Mouse (Mus musculus) heart, postnatal 4 days (tissue): ENCODE results near the gene Spn. TPM values are rescaled to one million over a fixed set of nuclear protein-coding genes. Genes with fewer than 3 reads are reported as not detected.
"Not testable (repeated sequence)": the region's sequence is repeated elsewhere in the genome, so short reads cannot be mapped to it uniquely, and the experiment has no call there.

Experiments
- DNase-seq: peaks from one replicate; pipeline ENCODE4 v3.0.0; 2021
- total RNA-seq, 2 experiments: library from RNA; stranded (reverse); gene quantifications; 2 replicates each; pipeline ENCODE4 v1.2.3; 2021

Gene Spn
- under 1 TPM; 0.38 to 0.67 TPM for total RNA-seq

- DNase-seq: no peak
These were observed at the start of gene Spn for GRCm38 (mm10) chr7:127137262-127138017. TSS of gene Spn (minus strand) at chr7:127137823.

GRCm38 (mm10) chr7:127187351-127187750 lies 49.7 kb upstream of the Spn start:
- DNase-seq: no peak

- DNase-seq: no peak
These were observed 48.0 kb upstream of the Spn start for GRCm38 (mm10) chr7:127185601-127186000.

- no peak for DNase-seq
These were observed 47.1 kb upstream of the Spn start for GRCm38 (mm10) chr7:127184720-127185119.

- peak; percentile 51 for DNase-seq
These were observed 46.2 kb upstream of the Spn start for GRCm38 (mm10) chr7:127183828-127184227.

GRCm38 (mm10) chr7:127183345-127183744 lies 45.7 kb upstream of the Spn start:
- no peak for DNase-seq

- DNase-seq: not testable (repeated sequence)
These were observed 44.1 kb upstream of the Spn start for GRCm38 (mm10) chr7:127181724-127182123.

GRCm38 (mm10) chr7:127180783-127181182 lies 43.2 kb upstream of the Spn start:
- DNase-seq: no peak

- no peak for DNase-seq
These were observed 39.3 kb upstream of the Spn start for GRCm38 (mm10) chr7:127176937-127177336.

- DNase-seq: no peak
These were observed 28.9 kb upstream of the Spn start for GRCm38 (mm10) chr7:127166501-127166900.

- no peak for DNase-seq
These were observed 28.2 kb upstream of the Spn start for GRCm38 (mm10) chr7:127165607-127166493.

GRCm38 (mm10) chr7:127164002-127164401 lies 26.4 kb upstream of the Spn start:
- DNase-seq: no peak

GRCm38 (mm10) chr7:127162546-127162945 lies 24.9 kb upstream of the Spn start:
- no peak for DNase-seq

- no peak for DNase-seq
These were observed 19.9 kb upstream of the Spn start for GRCm38 (mm10) chr7:127157548-127157947.

GRCm38 (mm10) chr7:127153477-127153876 lies 15.9 kb upstream of the Spn start:
- DNase-seq: no peak

GRCm38 (mm10) chr7:127152464-127152863 lies 14.8 kb upstream of the Spn start:
- no peak for DNase-seq

- no peak for DNase-seq
These were observed 10.3 kb upstream of the Spn start for GRCm38 (mm10) chr7:127147901-127148300.

- no peak for DNase-seq
These were observed 8.6 kb upstream of the Spn start for GRCm38 (mm10) chr7:127146267-127146603.

GRCm38 (mm10) chr7:127145387-127146266 lies 8.0 kb upstream of the Spn start:
- DNase-seq: no peak

- no peak for DNase-seq
These were observed 6.8 kb upstream of the Spn start for GRCm38 (mm10) chr7:127144412-127144811.

- DNase-seq: no peak
These were observed 5.0 kb upstream of the Spn start for GRCm38 (mm10) chr7:127142666-127143065.

- DNase-seq: no peak
These were observed 4.6 kb upstream of the Spn start for GRCm38 (mm10) chr7:127142214-127142613.
